Mouse (Mus musculus): ENCODE results near the gene Dennd4a. TPM values are rescaled to one million over a fixed set of nuclear protein-coding genes. Genes with fewer than 3 reads are reported as not detected.

Gene Dennd4a
- polyA plus RNA-seq, 1 experiment from 2014 or later, result 3.1 TPM

- Histone ChIP-seq H3K9ac (ENCODE audit: low read depth, low read length) (no peak overlapping the region), H3K36me3 (ENCODE audit: control insufficient read depth, insufficient read depth) (no peaks in the 10 kb centered on the region), H3K4me2 (replicated peaks; ENCODE audit: low read depth) (no peak overlapping the region), H3K4me1 (replicated peaks; ENCODE audit: control insufficient read depth, insufficient read depth, low read length) (no peaks in the 10 kb centered on the region), H3K27me3 (replicated peaks; ENCODE audit: control insufficient read depth, insufficient read depth, low read length) (no peaks in the 10 kb centered on the region), H3K4me3 (ENCODE audit: low read depth, low read length) (no peak overlapping the region), H3K9me3 (ENCODE audit: control insufficient read depth) (no peaks in the 10 kb centered on the region), H3K27ac (ENCODE audit: low read depth, low read length) (no peak overlapping the region)
- no peak for ATAC-seq
- TF ChIP-seq CTCF (IDR thresholded peaks at IDR 0.05; ENCODE audit: low read depth), result no peak
- 74% methylated on average over 2 of the region's 2 CpGs for WGBS
These were observed 12.3 kb upstream of the Dennd4a start for GRCm38 (mm10) chr9:64798859-64799258.

- WGBS, result 93% methylated on average over 5 of the region's 5 CpGs
- no peak overlapping the region for H3K4me3 ChIP-seq (ENCODE audit: low read depth, low read length)
- no peak for ATAC-seq
- H3K36me3 ChIP-seq (ENCODE audit: control insufficient read depth, insufficient read depth), result no peaks in the 10 kb centered on the region
- H3K27me3 ChIP-seq (replicated peaks; ENCODE audit: control insufficient read depth, insufficient read depth, low read length), result no peaks in the 10 kb centered on the region
- no peak overlapping the region for H3K9ac ChIP-seq (ENCODE audit: low read depth, low read length)
- H3K9me3 ChIP-seq (ENCODE audit: control insufficient read depth), result no peaks in the 10 kb centered on the region
- TF ChIP-seq CTCF (IDR thresholded peaks at IDR 0.05; ENCODE audit: low read depth), result no peak
- H3K27ac ChIP-seq (ENCODE audit: low read depth, low read length), result no peak overlapping the region
- no peak overlapping the region for H3K4me2 ChIP-seq (replicated peaks; ENCODE audit: low read depth)
- no peaks in the 10 kb centered on the region for H3K4me1 ChIP-seq (replicated peaks; ENCODE audit: control insufficient read depth, insufficient read depth, low read length)
These were observed 11.6 kb upstream of the Dennd4a start for GRCm38 (mm10) chr9:64799504-64799903.

GRCm38 (mm10) chr9:64802561-64802960, 8.6 kb upstream of the Dennd4a start:
- Histone ChIP-seq H3K4me2 (replicated peaks; ENCODE audit: low read depth) (no peak overlapping the region), H3K9ac (ENCODE audit: low read depth, low read length) (no peak overlapping the region), H3K36me3 (ENCODE audit: control insufficient read depth, insufficient read depth) (no peaks in the 10 kb centered on the region), H3K4me1 (replicated peaks; ENCODE audit: control insufficient read depth, insufficient read depth, low read length) (no peaks in the 10 kb centered on the region), H3K27ac (ENCODE audit: low read depth, low read length) (no peak overlapping the region), H3K9me3 (ENCODE audit: control insufficient read depth) (no peaks in the 10 kb centered on the region), H3K4me3 (ENCODE audit: low read depth, low read length) (no peak overlapping the region), H3K27me3 (replicated peaks; ENCODE audit: control insufficient read depth, insufficient read depth, low read length) (no peaks in the 10 kb centered on the region)
- TF ChIP-seq CTCF (IDR thresholded peaks at IDR 0.05; ENCODE audit: low read depth), result no peak
- 90% methylated on average over 5 of the region's 5 CpGs for WGBS
- ATAC-seq, result no peak

GRCm38 (mm10) chr9:64803373-64804214, 7.5 kb upstream of the Dennd4a start:
- no peak for TF ChIP-seq CTCF (IDR thresholded peaks at IDR 0.05; ENCODE audit: low read depth)
- H3K4me3 ChIP-seq (ENCODE audit: low read depth, low read length), result no peak overlapping the region
- no peak overlapping the region for H3K27ac ChIP-seq (ENCODE audit: low read depth, low read length)
- no peak overlapping the region for H3K9ac ChIP-seq (ENCODE audit: low read depth, low read length)
- ATAC-seq, result no peak; the same call in 1 of the 2 replicates
- H3K4me1 ChIP-seq (replicated peaks; ENCODE audit: control insufficient read depth, insufficient read depth, low read length), result no peaks in the 10 kb centered on the region
- no peaks in the 10 kb centered on the region for H3K9me3 ChIP-seq (ENCODE audit: control insufficient read depth)
- 82% methylated on average over 5 of the region's 5 CpGs for WGBS
- no peak overlapping the region for H3K4me2 ChIP-seq (replicated peaks; ENCODE audit: low read depth)
- H3K27me3 ChIP-seq (replicated peaks; ENCODE audit: control insufficient read depth, insufficient read depth, low read length), result no peaks in the 10 kb centered on the region
- no peaks in the 10 kb centered on the region for H3K36me3 ChIP-seq (ENCODE audit: control insufficient read depth, insufficient read depth)

- Histone ChIP-seq H3K4me3 (ENCODE audit: low read depth, low read length) (no peak overlapping the region), H3K27me3 (replicated peaks; ENCODE audit: control insufficient read depth, insufficient read depth, low read length) (no peaks in the 10 kb centered on the region), H3K27ac (ENCODE audit: low read depth, low read length) (no peak overlapping the region), H3K9ac (ENCODE audit: low read depth, low read length) (no peak overlapping the region), H3K4me2 (replicated peaks; ENCODE audit: low read depth) (no peak overlapping the region), H3K36me3 (ENCODE audit: control insufficient read depth, insufficient read depth) (no peaks in the 10 kb centered on the region), H3K4me1 (replicated peaks; ENCODE audit: control insufficient read depth, insufficient read depth, low read length) (0 out of 2 replicates have a peak, but pooled peaks cover 2% of the 10 kb centered on the region), H3K9me3 (ENCODE audit: control insufficient read depth) (no peaks in the 10 kb centered on the region)
- ATAC-seq, result no peak
- WGBS, result 49% methylated on average over 5 of the region's 5 CpGs
- TF ChIP-seq CTCF (IDR thresholded peaks at IDR 0.05; ENCODE audit: low read depth), result no peak
These were observed 5.3 kb upstream of the Dennd4a start for GRCm38 (mm10) chr9:64805875-64806274.

GRCm38 (mm10) chr9:64806335-64807060, 4.6 kb upstream of the Dennd4a start:
- no peak for ATAC-seq
- no peak overlapping the region for H3K27ac ChIP-seq (ENCODE audit: low read depth, low read length)
- H3K4me1 ChIP-seq (replicated peaks; ENCODE audit: control insufficient read depth, insufficient read depth, low read length), result 0 out of 2 replicates have a peak, but pooled peaks cover 2% of the 10 kb centered on the region
- H3K4me3 ChIP-seq (ENCODE audit: low read depth, low read length), result no peak overlapping the region
- H3K9me3 ChIP-seq (ENCODE audit: control insufficient read depth), result no peaks in the 10 kb centered on the region
- no peak for TF ChIP-seq CTCF (IDR thresholded peaks at IDR 0.05; ENCODE audit: low read depth)
- no peak overlapping the region for H3K4me2 ChIP-seq (replicated peaks; ENCODE audit: low read depth)
- 51% methylated on average over 6 of the region's 6 CpGs for WGBS
- H3K36me3 ChIP-seq (ENCODE audit: control insufficient read depth, insufficient read depth), result no peaks in the 10 kb centered on the region
- H3K27me3 ChIP-seq (replicated peaks; ENCODE audit: control insufficient read depth, insufficient read depth, low read length), result no peaks in the 10 kb centered on the region
- no peak overlapping the region for H3K9ac ChIP-seq (ENCODE audit: low read depth, low read length)

All from intestine, postnatal 0 days (tissue).